Mouse (Mus musculus): ENCODE measurements around the gene Cachd1. TPM values are rescaled to one million over a fixed set of nuclear protein-coding genes. Genes with fewer than 3 reads are reported as not detected.

Gene Cachd1
- polyA plus RNA-seq, 1 experiment from 2014 or later: 50.8 TPM

Other genes with a start within 250 kb of the Cachd1 start
- not detected in 2 replicates for gene Gm10577, start 244.0 kb downstream of the Cachd1 start, polyA plus RNA-seq (2016; fragmentation: Nextera tagmentation; extraction: Ambion mirVana)